Mouse (Mus musculus) brain, adult 10 weeks (tissue): ENCODE measurements around the gene Igf2bp2. TPM values are rescaled to one million over a fixed set of nuclear protein-coding genes. Genes with fewer than 3 reads are reported as not detected.

Source experiments
- polyA plus RNA-seq: library from polyadenylated mRNA; stranded (reverse); fragments of 350-450 nt; fragmentation: Illumina TruSeq; extraction: RNeasy Lipid Tissue Mini Kit (QIAGEN cat#74804); gene quantifications from one replicate; pipeline ENCODE4 v1.2.3, GENCODE M21; 2015; ENCODE audit warnings: low read depth, low replicate concordance

The Igf2bp2 gene
- polyA plus RNA-seq: 0.57 TPM

GRCm38 (mm10) chr16:22162512-22163455 lies at the start of gene Igf2bp2:
Gene Igf2bp2, minus strand, starts transcription at chr16:22163299.

GRCm38 (mm10) chr16:22009099-22009584 lies 154.0 kb downstream of the Igf2bp2 start, which contains the start of gene Senp2:
Gene Senp2, plus strand, starts transcription at chr16:22009484.

Other genes with a start within 250 kb of the Igf2bp2 start
- 21.8 TPM for gene Tmem41a, start 215.7 kb downstream of the Igf2bp2 start, polyA plus RNA-seq
- gene Liph, start 167.6 kb downstream of the Igf2bp2 start, polyA plus RNA-seq: 0.57 TPM
- gene Senp2, start 153.8 kb downstream of the Igf2bp2 start, polyA plus RNA-seq: 76.2 TPM
- gene Tra2b, start 102.7 kb upstream of the Igf2bp2 start, polyA plus RNA-seq: 97.6 TPM